Mouse (Mus musculus) gastrocnemius, adult 18-20 months (tissue): ENCODE data around the gene Trpm5. TPM values are rescaled to one million over a fixed set of nuclear protein-coding genes. Genes with fewer than 3 reads are reported as not detected.

ENCODE experiments used
- DNase-seq: peaks from one replicate; pipeline ENCODE4 v3.0.0; 2021; ENCODE audit warnings: low spot score
- total RNA-seq, 2 experiments: library from RNA; stranded (reverse); gene quantifications; 2 replicates each; pipeline ENCODE4 v1.2.3; 2021

The Trpm5 gene
- total RNA-seq, 2 experiments from 2014 or later: not detected

DNA sequence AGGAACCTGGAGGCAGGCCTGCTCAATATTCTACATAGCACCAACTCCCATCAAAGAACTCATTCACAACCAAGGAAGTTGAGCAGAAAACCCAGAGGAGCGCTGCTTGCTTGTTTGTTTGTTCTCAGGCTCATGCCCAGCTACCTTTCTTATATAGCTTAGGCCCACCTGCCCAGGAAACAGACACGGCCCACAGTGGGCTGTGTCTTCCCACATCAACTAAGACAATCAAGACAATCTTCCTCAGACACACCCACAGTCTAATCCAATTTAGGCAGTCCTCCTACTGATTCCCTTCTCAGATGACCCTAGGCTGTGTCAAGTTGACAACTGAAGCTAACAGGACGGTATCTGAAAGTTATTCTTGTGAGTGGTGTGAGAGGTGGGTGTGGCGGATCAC, 11.6 kb upstream of the Trpm5 start, which contains the start of gene Kcnq1:
Kcnq1 (plus strand) TSS at position 301 of the 400 bp plus-strand sequence.
- DNase-seq: no peak

DNA sequence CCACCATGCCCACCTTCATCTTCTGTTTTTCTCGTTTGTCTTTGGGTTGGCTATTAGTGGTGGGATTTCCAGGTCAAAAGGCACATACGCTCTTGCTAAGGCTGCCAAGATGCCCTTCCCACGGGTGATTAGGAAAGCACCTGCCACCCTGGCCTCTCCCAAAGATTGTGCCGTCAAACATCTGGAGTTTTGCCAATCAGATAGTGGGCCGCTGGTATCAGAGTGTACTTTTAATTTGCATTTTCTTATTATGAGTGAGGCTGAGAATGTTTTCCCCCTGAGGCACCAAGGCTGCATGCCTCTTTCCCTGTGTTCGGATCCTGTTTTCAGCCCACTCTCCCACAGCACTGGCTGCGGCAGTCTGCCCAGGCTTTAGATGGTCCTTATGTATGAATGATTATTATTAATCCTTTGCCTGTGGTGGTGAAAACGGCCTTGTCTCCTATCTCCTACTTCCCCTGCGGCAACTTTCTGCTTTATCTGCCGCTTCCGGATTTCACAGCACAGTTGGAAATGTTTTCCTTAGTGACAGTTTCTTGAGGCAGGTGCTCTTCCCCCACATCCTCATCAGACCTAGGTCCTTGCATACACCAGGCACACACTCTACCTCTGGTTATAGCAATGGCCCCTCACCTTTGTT, 10.9 kb upstream of the Trpm5 start:
- DNase-seq: no peak

DNA sequence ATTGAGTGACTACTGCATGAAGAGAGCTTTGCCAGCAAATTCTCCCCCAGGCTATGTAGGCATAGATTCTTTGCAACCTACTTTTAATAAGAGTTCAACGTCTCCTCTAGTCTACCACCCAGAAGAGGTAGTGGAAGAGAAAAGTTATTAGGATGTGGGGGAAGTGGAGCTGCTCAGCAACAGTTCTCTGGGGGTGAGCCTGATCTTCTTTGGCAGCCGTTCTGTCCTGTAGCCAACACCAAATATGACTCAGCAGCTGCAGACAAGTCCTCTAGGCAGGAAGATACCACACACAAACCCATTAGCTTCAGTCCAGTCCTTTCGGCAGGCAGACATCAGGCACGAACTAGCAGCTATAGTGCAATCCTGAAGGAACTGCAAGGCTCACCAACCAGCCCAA, 6.3 kb upstream of the Trpm5 start:
- DNase-seq: peak; percentile 48

GRCm38 (mm10) chr7:143095554-143095907, 1.1 kb upstream of the Trpm5 start:
- DNase-seq: no peak

- DNase-seq: no peak
Measured at GRCm38 (mm10) chr7:143093847-143094246, 595 bp downstream of the Trpm5 start.

- DNase-seq: no peak
Measured at GRCm38 (mm10) chr7:143087070-143087579, 7.3 kb downstream of the Trpm5 start.

DNA sequence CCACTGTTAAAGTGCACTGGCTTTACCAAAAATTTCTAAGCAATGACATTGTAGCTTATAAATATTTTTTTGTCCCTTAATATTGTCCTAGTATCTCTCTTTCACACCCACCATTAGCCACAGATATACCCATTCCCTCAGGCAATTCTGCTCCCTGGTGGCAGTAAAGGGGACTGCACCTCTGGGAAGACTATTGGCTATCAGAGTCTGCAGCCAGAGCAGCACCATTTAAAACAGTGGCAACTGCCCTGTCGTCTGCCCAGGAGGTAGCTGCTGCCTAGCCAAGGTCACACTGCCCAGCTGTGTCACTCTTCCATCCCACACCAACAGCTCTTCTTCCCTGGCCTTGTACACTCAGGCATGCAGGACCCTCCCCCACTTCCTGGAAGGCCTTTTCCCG, 8.1 kb downstream of the Trpm5 start:
- peak; percentile 79 for DNase-seq

DNA sequence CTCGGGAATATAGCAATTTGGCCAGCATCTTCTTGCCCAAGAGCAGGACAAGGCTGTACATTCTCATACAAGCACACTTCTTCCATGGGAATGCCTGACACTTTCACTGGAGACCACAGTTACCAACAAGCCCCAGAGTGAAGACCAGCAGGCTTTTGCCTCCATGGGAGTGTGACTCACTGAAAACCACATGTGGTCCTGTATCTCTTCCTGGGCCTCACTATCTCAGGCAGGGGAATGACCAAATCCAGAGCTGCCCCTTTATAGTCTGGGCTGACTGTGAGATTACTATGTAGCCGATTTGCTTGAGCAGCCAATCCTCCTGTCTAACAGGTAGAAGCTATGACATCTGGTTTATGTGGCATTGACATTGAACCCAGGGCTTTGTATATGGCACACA, 10.7 kb downstream of the Trpm5 start:
- DNase-seq: no peak

DNA sequence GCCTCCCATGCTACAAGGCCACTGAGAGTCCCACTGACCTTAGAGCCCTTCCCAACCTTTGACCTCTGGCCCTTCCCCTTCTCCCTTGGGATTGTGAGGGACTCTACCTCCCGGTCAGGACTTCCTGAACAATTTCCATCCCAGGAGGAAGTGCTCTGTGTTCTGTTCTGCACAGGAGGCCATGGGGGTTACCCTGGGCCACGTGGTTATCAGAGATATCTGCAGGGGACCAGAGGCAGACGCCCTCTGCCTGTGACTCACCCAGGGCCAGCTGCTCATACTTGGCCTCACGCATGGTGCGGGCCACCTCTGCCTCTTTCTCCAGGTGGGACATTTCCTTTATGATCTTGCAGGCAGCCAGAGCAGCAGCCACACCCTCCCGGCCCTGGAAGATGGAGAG, 12.4 kb downstream of the Trpm5 start:
- DNase-seq: no peak

GRCm38 (mm10) chr7:143077351-143077750, 17.1 kb downstream of the Trpm5 start:
- DNase-seq: no peak

DNA sequence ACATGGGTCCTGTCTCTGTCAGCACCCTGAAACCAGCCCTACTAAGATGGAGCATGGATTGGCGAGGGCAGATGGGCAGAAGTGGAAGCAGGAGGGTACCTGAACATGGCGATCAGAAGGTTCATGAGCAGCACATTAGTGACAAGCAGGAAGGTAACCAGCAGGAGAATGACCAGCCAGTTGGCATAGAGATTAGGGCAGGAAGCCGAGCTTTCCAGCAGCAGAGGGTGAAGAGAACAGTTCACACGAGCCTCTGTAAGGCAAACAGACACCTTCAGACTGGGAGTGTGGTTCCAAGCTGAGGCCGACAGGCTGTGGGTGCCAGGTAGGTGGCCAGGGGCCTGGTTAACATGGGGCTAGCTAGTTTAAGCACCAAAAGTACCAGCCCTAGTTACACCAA, 19.0 kb downstream of the Trpm5 start:
- no peak for DNase-seq

- no peak for DNase-seq
Measured at GRCm38 (mm10) chr7:143073086-143073485, 21.4 kb downstream of the Trpm5 start.

DNA sequence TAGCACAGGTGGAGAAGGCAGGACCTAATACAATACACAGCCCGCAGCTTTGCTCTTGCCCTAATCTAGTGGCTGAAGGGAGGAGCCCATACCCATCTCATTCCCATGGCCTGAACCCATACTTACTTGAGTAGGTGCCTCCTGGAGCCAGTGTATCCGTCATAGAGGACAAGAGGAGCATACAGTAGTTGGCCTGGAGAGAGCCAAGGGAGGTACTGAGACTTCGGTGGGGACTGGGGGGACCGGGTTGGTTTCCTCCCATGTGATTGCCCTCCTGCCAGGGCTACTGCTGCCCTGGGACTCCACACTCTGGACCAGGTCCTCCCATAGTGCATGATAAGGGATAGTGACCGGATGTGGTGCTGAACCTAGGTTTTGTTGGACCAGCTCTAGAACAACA, 21.8 kb downstream of the Trpm5 start:
- no peak for DNase-seq

GRCm38 (mm10) chr7:143070506-143071070, 23.9 kb downstream of the Trpm5 start:
- no peak for DNase-seq

DNA sequence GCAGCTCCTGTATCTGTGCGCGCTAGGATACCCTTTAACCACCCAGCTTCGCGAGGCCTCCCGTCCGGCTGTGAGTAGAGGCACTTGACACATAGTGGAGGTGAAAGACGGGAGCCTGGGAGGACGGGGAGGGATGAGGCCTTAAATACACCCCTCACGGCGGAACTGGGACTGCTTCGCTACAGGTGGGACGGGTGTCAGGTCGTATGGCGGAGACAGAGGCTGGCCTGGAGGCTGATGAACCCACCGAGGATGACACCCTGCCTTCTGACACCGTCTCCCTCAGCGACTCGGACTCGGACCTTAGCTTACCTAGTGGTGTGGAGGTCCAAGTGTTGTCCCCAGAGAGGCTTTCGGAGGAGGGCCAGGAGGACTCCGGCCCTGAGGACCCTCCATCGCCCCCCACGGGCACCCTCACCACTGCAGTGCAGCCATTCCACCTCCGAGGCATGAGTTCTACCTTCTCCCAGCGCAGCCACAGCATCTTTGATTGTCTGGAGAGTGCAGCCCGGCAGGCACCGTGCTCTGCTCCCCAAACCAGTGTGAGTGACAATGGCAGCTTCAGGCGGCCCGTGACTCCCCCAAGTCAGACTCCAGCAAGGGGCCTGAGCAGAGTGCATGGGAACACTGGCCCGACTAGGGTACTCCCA, 24.6 kb downstream of the Trpm5 start:
- no peak for DNase-seq

- peak; percentile 99 for DNase-seq
Measured at GRCm38 (mm10) chr7:143068882-143069591, 25.4 kb downstream of the Trpm5 start, which contains the start of gene Tssc4. Gene Tssc4 (plus strand): TSS chr7:143069249.

- DNase-seq: no peak
Measured at GRCm38 (mm10) chr7:143068316-143068881, 26.0 kb downstream of the Trpm5 start.

DNA sequence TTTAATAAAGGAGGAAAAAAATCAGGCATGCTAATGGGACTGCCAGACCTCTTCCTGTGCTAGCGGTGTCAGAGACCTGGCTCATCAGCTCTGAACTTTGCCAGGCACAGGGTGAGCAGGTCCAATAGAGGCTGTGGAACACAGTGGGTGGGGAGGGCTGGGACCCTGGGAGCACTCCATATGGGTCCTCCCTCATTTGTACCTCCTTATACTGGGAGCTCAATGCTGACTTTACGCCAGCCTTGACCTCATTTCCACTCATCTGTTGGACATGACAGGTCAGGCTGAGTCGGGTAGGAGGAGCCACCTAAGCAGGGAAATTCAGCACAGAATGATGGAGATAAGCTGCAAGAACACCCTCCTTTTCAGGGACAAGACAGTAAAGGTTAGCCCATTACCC, 26.5 kb downstream of the Trpm5 start:
- no peak for DNase-seq

DNA sequence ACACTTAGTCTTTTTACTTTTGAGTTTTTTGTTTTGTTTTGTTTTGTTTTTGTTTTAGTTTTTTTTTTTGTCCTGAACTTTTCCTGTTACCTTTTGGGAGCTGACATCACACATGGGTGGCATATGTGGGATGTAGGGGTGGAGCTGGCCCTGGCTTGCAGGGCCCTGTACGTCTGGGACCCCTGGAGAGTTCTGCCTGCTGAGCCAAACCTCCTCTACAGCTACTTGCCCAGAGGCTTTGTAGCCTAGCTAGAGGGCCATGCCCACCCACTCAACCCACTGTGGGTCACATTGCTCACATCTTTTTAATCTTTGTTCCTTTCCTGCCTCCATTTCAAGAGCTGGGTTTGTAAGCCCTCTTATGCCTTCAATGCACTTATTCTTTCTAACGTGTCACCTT, 27.0 kb downstream of the Trpm5 start:
- no peak for DNase-seq

DNA sequence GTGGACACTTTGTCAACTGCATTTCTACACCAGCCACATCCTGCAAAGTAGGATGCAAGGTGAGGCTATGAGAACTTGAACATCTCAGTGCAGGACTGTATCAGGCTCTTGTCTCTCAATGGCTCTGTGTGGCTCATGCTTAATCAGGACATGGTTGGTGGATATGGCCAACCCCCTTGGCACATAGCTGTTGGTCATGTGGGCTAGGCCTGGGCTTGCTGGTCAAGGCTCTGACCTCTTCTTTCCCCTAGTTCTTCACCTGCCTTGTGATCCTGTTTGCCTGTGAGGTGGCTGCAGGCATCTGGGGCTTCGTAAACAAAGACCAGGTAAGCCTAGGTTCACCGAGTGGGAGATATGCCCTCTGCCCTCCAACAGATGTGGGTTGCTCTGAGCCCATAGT, 28.8 kb downstream of the Trpm5 start:
- DNase-seq: no peak

GRCm38 (mm10) chr7:143064226-143064625, 30.2 kb downstream of the Trpm5 start:
- no peak for DNase-seq

GRCm38 (mm10) chr7:143062704-143063103, 31.7 kb downstream of the Trpm5 start:
- DNase-seq: no peak
